Mouse (Mus musculus): ENCODE results near the gene Gm37240. TPM values are rescaled to one million over a fixed set of nuclear protein-coding genes. Genes with fewer than 3 reads are reported as not detected.

Gene Gm37240
- polyA plus RNA-seq, 1 experiment from 2014 or later = 0.52 TPM

DNA sequence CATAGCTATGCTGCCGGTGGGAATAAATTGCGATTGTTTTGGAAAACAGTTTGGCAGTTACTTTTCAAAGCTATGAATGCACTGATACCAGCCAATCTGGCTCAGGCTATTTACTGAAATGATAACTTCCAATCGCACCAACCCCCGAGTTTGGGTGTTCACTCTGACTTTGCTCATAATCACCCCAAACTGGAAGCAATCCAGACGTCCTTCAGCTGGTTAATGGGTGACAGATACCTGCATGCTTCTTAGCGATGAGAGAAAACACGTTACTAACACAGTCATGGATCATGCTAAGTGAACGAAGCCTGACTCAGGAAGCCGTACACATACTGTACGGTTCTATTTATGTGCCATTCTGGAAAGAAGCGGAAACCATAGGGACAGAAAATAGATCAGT lies 702.4 kb downstream of the Gm37240 start:
- Histone ChIP-seq H3K27ac (ENCODE audit: low read depth, low read length) (no peak overlapping the region), H3K4me3 (ENCODE audit: low read depth, low read length) (no peak overlapping the region), H3K9me3 (ENCODE audit: control insufficient read depth, low read length) (no peaks in the 10 kb centered on the region), H3K4me1 (replicated peaks; ENCODE audit: control insufficient read depth, insufficient read depth, low read length) (peaks cover 5% of the 10 kb centered on the region), H3K27me3 (ENCODE audit: control insufficient read depth, insufficient read depth, low read length) (no peaks in the 10 kb centered on the region), H3K36me3 (ENCODE audit: control insufficient read depth, insufficient read depth, low read length) (no peaks in the 10 kb centered on the region), H3K4me2 (replicated peaks; ENCODE audit: low read depth, low read length) (no peak overlapping the region), H3K9ac (ENCODE audit: low read depth, low read length) (no peak overlapping the region)
- DNase-seq (ENCODE audit: low spot score) = no peak
- 81% methylated on average over 11 of the region's 11 CpGs for WGBS
- no peak for ATAC-seq (ENCODE audit: low FRiP score)

DNA sequence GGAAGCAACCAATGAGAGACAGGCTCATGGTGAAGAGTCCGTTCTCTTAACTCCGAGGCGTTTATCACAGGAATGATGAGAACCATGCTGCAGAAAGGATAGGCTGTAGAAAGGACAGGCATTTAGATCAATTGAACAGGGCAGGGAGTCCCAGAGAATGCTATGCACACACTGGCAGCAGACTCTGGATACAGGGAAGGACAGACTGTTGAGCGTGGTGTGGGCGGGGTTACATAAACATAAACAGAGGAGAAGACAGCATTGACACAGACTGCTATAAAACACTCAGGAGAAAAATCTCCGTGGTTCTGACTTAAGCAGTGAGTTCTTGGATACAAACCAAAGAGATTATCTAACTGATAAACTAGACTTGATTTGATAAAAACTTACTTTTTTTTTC lies 703.2 kb downstream of the Gm37240 start:
- no peak for ATAC-seq (ENCODE audit: low FRiP score)
- Histone ChIP-seq H3K36me3 (ENCODE audit: control insufficient read depth, insufficient read depth, low read length) (no peaks in the 10 kb centered on the region), H3K27me3 (ENCODE audit: control insufficient read depth, insufficient read depth, low read length) (no peaks in the 10 kb centered on the region), H3K4me3 (ENCODE audit: low read depth, low read length) (no peak overlapping the region), H3K4me1 (replicated peaks; ENCODE audit: control insufficient read depth, insufficient read depth, low read length) (peaks cover 5% of the 10 kb centered on the region), H3K4me2 (replicated peaks; ENCODE audit: low read depth, low read length) (no peak overlapping the region), H3K27ac (ENCODE audit: low read depth, low read length) (no peak overlapping the region), H3K9me3 (ENCODE audit: control insufficient read depth, low read length) (no peaks in the 10 kb centered on the region), H3K9ac (ENCODE audit: low read depth, low read length) (no peak overlapping the region)
- WGBS = 58% methylated on average over 6 of the region's 6 CpGs
- no peak for DNase-seq (ENCODE audit: low spot score)

DNA sequence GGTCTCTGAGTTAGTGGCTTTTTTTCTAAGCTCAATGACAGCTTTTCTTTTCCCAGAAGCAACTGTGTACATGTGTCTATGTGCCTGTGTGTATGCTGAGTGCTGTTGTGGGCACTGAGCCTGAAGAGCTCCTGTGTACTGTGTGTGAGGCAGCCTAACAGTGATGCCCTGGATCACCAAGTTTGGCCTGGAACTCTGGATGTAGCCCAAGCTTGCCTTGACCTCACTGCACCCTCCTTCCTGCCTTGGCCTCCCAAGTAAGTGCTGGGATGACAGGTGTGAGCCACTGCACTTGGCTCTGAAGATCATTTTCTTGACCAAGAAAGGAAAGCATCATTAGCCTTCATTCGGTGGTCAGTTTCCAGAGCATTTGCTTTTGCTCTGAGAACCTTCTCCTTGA lies 710.6 kb downstream of the Gm37240 start:
- H3K4me3 ChIP-seq (ENCODE audit: low read depth, low read length) = no peak overlapping the region
- H3K27me3 ChIP-seq (ENCODE audit: control insufficient read depth, insufficient read depth, low read length) = no peaks in the 10 kb centered on the region
- no peak overlapping the region for H3K9ac ChIP-seq (ENCODE audit: low read depth, low read length)
- H3K9me3 ChIP-seq (ENCODE audit: control insufficient read depth, low read length) = no peaks in the 10 kb centered on the region
- DNase-seq (ENCODE audit: low spot score) (no peak), ATAC-seq (ENCODE audit: low FRiP score) (no peak)
- H3K4me1 ChIP-seq (replicated peaks; ENCODE audit: control insufficient read depth, insufficient read depth, low read length) = no peaks in the 10 kb centered on the region
- 94% methylated on average over 1 of the region's 1 CpGs for WGBS
- H3K36me3 ChIP-seq (ENCODE audit: control insufficient read depth, insufficient read depth, low read length) = no peaks in the 10 kb centered on the region
- no peak overlapping the region for H3K4me2 ChIP-seq (replicated peaks; ENCODE audit: low read depth, low read length)
- H3K27ac ChIP-seq (ENCODE audit: low read depth, low read length) = no peak overlapping the region

DNA sequence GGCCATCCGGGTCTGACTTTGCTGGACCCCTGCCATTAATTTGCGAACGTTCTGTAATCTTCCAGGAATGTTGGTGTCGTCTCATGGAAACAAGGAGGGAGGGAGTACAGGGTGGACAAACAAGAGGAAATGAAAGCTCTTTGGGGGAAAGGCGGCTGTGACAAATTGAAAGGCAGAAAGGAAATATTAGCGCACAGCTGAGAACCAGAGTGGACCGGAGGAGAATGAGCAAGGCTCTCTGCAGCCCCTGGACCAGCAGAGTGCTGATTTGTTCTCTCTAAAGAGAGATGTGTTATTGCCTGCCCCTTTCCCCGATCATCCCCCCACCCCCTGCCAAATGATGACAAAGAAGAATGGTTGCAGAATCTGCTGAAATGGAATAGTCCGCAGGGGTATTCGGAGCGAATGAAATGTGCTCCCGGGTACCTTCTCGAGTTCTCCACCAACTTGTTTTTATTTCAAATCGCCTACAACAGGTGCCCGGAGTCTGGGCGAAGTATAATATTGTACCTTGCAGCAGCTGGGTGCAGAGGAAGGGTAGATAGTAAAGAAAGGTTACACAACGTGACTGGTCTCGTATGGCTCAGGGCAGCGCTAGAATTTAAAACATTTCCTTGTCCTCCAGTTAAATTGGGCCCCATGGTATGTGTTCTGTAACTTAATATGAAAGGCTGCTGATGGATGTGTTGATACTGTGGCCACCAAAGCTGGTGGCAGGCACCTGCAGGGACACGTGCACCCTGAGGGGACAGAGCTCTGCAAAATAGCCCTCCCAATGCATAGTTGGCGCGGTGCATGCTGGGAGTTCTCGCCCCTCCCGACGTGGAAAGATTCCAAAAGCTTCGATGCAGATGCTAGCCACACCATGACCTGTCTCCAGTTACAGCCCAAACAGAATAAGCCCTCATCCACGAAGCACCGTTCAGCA lies 712.5 kb downstream of the Gm37240 start:
- Histone ChIP-seq H3K9ac (ENCODE audit: low read depth, low read length) (no peak overlapping the region), H3K36me3 (ENCODE audit: control insufficient read depth, insufficient read depth, low read length) (no peaks in the 10 kb centered on the region), H3K4me2 (replicated peaks; ENCODE audit: low read depth, low read length) (no peak overlapping the region), H3K4me3 (ENCODE audit: low read depth, low read length) (no peak overlapping the region), H3K9me3 (ENCODE audit: control insufficient read depth, low read length) (no peaks in the 10 kb centered on the region), H3K4me1 (replicated peaks; ENCODE audit: control insufficient read depth, insufficient read depth, low read length) (no peaks in the 10 kb centered on the region), H3K27ac (ENCODE audit: low read depth, low read length) (no peak overlapping the region), H3K27me3 (ENCODE audit: control insufficient read depth, insufficient read depth, low read length) (no peaks in the 10 kb centered on the region)
- 72% methylated on average over 28 of the region's 28 CpGs for WGBS
- ATAC-seq (ENCODE audit: low FRiP score) = no peak
- DNase-seq (ENCODE audit: low spot score) = no peak

DNA sequence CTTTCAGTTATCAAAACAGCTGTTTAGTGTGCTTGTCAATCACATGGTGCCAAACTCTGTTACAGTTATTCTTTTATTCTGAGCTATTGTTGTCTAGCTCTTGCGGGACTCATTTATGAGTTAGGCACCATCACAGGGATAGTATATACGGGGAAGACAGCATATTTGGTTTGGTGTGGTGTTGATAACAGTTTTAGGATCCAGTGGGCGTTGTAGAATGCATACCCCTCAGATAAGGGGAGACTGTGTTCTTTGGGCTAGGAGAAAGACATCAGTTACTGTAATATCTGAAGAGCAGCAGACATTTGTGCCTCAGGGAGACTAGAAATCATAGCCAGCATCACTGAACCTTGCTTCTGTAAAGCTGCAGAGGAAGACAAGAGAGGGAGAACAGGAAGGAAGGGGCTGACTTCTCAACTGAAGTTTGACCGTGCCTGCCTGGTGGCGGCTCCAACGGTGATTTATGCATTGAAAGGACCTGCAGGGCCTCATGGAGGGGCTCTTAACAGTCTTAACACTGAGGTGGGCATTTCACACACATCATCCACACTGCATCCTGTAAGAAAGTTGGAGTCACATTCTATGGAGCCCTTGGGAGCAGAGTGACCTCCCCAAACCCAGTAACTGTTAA lies 713.8 kb downstream of the Gm37240 start:
- no peak for ATAC-seq (ENCODE audit: low FRiP score)
- Histone ChIP-seq H3K27me3 (ENCODE audit: control insufficient read depth, insufficient read depth, low read length) (no peaks in the 10 kb centered on the region), H3K4me3 (ENCODE audit: low read depth, low read length) (no peak overlapping the region), H3K4me1 (replicated peaks; ENCODE audit: control insufficient read depth, insufficient read depth, low read length) (no peaks in the 10 kb centered on the region), H3K4me2 (replicated peaks; ENCODE audit: low read depth, low read length) (no peak overlapping the region), H3K36me3 (ENCODE audit: control insufficient read depth, insufficient read depth, low read length) (no peaks in the 10 kb centered on the region), H3K27ac (ENCODE audit: low read depth, low read length) (no peak overlapping the region), H3K9ac (ENCODE audit: low read depth, low read length) (no peak overlapping the region), H3K9me3 (ENCODE audit: control insufficient read depth, low read length) (no peaks in the 10 kb centered on the region)
- no peak for DNase-seq (ENCODE audit: low spot score)
- 73% methylated on average over 6 of the region's 6 CpGs for WGBS

DNA sequence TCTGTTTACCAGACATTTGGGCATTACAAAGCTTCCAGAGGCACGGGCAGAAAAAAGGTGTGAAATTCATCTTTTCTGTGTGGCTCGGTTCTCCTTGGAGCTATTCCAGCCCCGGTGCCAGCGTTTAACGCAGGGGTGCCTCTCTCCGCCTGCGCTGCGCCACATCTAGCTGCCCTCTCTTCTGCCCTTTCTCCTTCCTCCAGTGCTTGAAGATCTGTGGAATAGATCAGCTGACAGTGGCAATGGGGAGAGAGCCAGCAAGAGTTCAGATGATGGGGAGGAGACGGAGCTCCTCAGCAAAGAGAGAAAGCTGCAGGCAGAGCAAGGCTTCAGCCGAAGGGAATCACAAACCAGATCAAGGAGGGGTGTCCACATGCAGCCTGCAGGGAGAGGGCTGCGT lies 714.8 kb downstream of the Gm37240 start:
- WGBS = 73% methylated on average over 11 of the region's 11 CpGs
- Histone ChIP-seq H3K27ac (ENCODE audit: low read depth, low read length) (no peak overlapping the region), H3K4me3 (ENCODE audit: low read depth, low read length) (no peak overlapping the region), H3K9ac (ENCODE audit: low read depth, low read length) (no peak overlapping the region), H3K4me2 (replicated peaks; ENCODE audit: low read depth, low read length) (no peak overlapping the region), H3K27me3 (ENCODE audit: control insufficient read depth, insufficient read depth, low read length) (no peaks in the 10 kb centered on the region), H3K4me1 (replicated peaks; ENCODE audit: control insufficient read depth, insufficient read depth, low read length) (no peaks in the 10 kb centered on the region), H3K9me3 (ENCODE audit: control insufficient read depth, low read length) (no peaks in the 10 kb centered on the region), H3K36me3 (ENCODE audit: control insufficient read depth, insufficient read depth, low read length) (no peaks in the 10 kb centered on the region)
- DNase-seq (ENCODE audit: low spot score) (no peak), ATAC-seq (ENCODE audit: low FRiP score) (no peak)

DNA sequence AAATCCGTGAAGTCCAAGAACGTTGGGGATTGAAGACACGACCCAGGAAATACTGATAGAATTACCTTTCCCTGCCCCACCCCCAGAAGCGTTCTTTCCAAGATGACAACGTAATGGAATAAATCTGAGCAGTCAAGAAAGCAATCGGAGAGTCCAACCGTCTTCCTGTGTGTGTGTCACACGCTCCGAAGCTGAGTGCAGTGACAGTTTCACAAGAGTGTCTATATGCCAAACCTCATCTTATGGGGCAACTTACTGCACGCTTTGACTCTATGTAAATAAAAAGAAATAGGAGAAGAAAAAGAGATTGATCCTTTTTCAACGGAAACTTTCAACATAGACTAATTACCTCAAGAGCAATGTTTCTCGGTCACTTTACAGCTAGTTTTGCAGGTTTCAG lies 715.2 kb downstream of the Gm37240 start:
- ATAC-seq (ENCODE audit: low FRiP score) (no peak), DNase-seq (ENCODE audit: low spot score) (no peak)
- Histone ChIP-seq H3K4me3 (ENCODE audit: low read depth, low read length) (no peak overlapping the region), H3K9me3 (ENCODE audit: control insufficient read depth, low read length) (no peaks in the 10 kb centered on the region), H3K27ac (ENCODE audit: low read depth, low read length) (no peak overlapping the region), H3K4me2 (replicated peaks; ENCODE audit: low read depth, low read length) (no peak overlapping the region), H3K36me3 (ENCODE audit: control insufficient read depth, insufficient read depth, low read length) (no peaks in the 10 kb centered on the region), H3K4me1 (replicated peaks; ENCODE audit: control insufficient read depth, insufficient read depth, low read length) (no peaks in the 10 kb centered on the region), H3K27me3 (ENCODE audit: control insufficient read depth, insufficient read depth, low read length) (no peaks in the 10 kb centered on the region), H3K9ac (ENCODE audit: low read depth, low read length) (no peak overlapping the region)
- 90% methylated on average over 12 of the region's 12 CpGs for WGBS

DNA sequence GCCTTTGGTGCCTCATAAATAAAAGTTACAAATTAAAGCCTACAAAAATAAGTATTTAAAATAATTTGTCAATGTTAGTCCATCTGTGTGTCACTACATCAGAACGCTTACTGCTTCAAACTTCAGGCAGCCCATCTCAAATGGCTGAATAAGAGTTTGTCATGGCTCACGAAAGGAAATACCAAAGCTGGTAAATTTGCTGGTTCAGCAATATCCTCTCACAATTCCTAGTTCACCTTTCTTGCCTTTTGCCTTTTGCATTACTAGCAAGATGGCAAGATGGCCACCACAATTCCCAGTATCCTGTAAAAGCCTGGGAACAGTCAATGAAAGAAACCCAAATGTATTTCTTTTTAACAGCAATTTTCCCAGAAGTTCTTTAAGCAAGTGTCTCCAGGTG lies 718.5 kb downstream of the Gm37240 start:
- no peak for DNase-seq (ENCODE audit: low spot score)
- no peaks in the 10 kb centered on the region for H3K36me3 ChIP-seq (ENCODE audit: control insufficient read depth, insufficient read depth, low read length)
- no peak overlapping the region for H3K4me3 ChIP-seq (ENCODE audit: low read depth, low read length)
- ATAC-seq (ENCODE audit: low FRiP score) = no peak
- H3K4me1 ChIP-seq (replicated peaks; ENCODE audit: control insufficient read depth, insufficient read depth, low read length) = no peaks in the 10 kb centered on the region
- H3K9me3 ChIP-seq (ENCODE audit: control insufficient read depth, low read length) = no peaks in the 10 kb centered on the region
- H3K4me2 ChIP-seq (replicated peaks; ENCODE audit: low read depth, low read length) = no peak overlapping the region
- H3K9ac ChIP-seq (ENCODE audit: low read depth, low read length) = no peak overlapping the region
- 85% methylated on average over 2 of the region's 2 CpGs for WGBS
- H3K27me3 ChIP-seq (ENCODE audit: control insufficient read depth, insufficient read depth, low read length) = no peaks in the 10 kb centered on the region
- H3K27ac ChIP-seq (ENCODE audit: low read depth, low read length) = no peak overlapping the region

DNA sequence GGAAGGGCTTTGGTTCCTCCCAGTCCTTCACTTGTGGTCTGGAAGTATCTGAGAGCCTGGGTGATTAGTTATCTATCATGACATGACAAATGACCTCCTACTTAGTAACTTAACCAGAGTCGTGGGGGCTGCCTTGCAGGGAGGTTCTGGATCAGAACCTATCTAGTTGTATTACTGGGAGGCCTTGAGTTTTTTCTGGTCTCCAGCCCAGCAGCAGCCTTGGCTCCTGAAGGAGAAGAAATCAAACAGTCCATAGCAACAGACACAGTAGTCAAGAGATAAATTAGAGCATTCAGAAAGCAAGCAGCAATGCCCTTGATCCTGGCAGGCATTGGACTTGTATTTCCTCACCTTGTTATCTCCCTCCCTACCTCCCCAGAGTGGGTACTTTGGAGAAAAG lies 722.4 kb downstream of the Gm37240 start:
- Histone ChIP-seq H3K9ac (ENCODE audit: low read depth, low read length) (no peak overlapping the region), H3K27ac (ENCODE audit: low read depth, low read length) (no peak overlapping the region), H3K27me3 (ENCODE audit: control insufficient read depth, insufficient read depth, low read length) (no peaks in the 10 kb centered on the region), H3K4me2 (replicated peaks; ENCODE audit: low read depth, low read length) (no peak overlapping the region), H3K9me3 (ENCODE audit: control insufficient read depth, low read length) (no peaks in the 10 kb centered on the region), H3K4me3 (ENCODE audit: low read depth, low read length) (no peak overlapping the region), H3K36me3 (ENCODE audit: control insufficient read depth, insufficient read depth, low read length) (no peaks in the 10 kb centered on the region), H3K4me1 (replicated peaks; ENCODE audit: control insufficient read depth, insufficient read depth, low read length) (no peaks in the 10 kb centered on the region)
- WGBS = 52% methylated on average over 1 of the region's 1 CpGs
- ATAC-seq (ENCODE audit: low FRiP score) (no peak), DNase-seq (ENCODE audit: low spot score) (no peak)

Measured in hindbrain, embryonic 11.5 days (tissue).